ENCODE assay signal across 13 mouse cellular contexts in genomic region chr17:13399961-13400360, GRCm38 (mm10). TPM values are rescaled to one million over a fixed set of nuclear protein-coding genes. Genes with fewer than 3 reads are reported as not detected.
A peak's percentile ranks its signal among the peaks of the same experiment; 100 is the strongest.
DNase-seq lines count a peak whose midpoint lies in the region.
"Had no signal": no experiment of that assay in that cellular context is flagged by ENCODE, and none has a peak within 500 bp of the region (broad histone marks: within the 10 kb centered on the region; RNA-seq: fewer than 3 reads in every experiment).

No protein-coding gene starts in this region.

- DNase-seq in heart, adult 11 months, result peak; percentile 95
- DNase-seq in heart, adult 8-10 months (ENCODE audit: low spot score), result peak; percentile 12

RNA-seq across cellular contexts. Expression of gene Tcp10c, which starts 45.6 kb away (rescaled TPM):
- not detected for total RNA-seq in heart, adult 8-10 months (2022)
- total RNA-seq: adrenal gland, adult 18-20 months; adrenal gland, adult 2 months; adrenal gland, postnatal 10 days; adrenal gland, postnatal 14 days; adrenal gland, postnatal 25 days; adrenal gland, postnatal 36 days; adrenal gland, postnatal 4 days; CH12.LX; ES-E14; G1E; MEL had no signal
